Mouse (Mus musculus) kidney, embryonic 14.5 days (tissue): ENCODE data around the gene Tmem196. TPM values are rescaled to one million over a fixed set of nuclear protein-coding genes. Genes with fewer than 3 reads are reported as not detected.
A peak's percentile ranks its signal among the peaks of the same experiment; 100 is the strongest.

ENCODE experiments used
- ATAC-seq: fragments of 200-750 bp; cut with Nextera tagmentation; 2 replicates; pipeline ENCODE4 v1.8.0; 2017; ENCODE audit warnings: moderate number of reproducible peaks, mild to moderate bottlenecking, moderate TSS enrichment, moderate library complexity; ENCODE audit not compliant: low FRiP score, low TSS enrichment
- H3K27ac ChIP-seq: fragments of 300-500 bp; sonication (generic); 2 replicates; pipeline ENCODE4 v1.5.1; 2014; ENCODE audit warnings: low read depth, mild to moderate bottlenecking, low read length, moderate library complexity, mixed read lengths
- H3K27me3 ChIP-seq: fragments of 300-500 bp; sonication (generic); 2 replicates; pipeline ENCODE4 v1.6.1; 2014; ENCODE audit warnings: mild to moderate bottlenecking, low read length; ENCODE audit not compliant: control insufficient read depth, insufficient read depth
- H3K36me3 ChIP-seq: fragments of 300-500 bp; sonication (generic); 2 replicates; pipeline ENCODE4 v1.6.1; 2014; ENCODE audit warnings: low read length, mixed read lengths; ENCODE audit not compliant: control insufficient read depth, insufficient read depth
- H3K4me1 ChIP-seq: fragments of 300-500 bp; sonication (generic); 2 replicates; pipeline ENCODE4 v1.6.1; 2014; ENCODE audit warnings: low read length, mixed read lengths; ENCODE audit not compliant: control insufficient read depth, insufficient read depth
- H3K4me2 ChIP-seq: fragments of 300-500 bp; sonication (generic); replicated peaks from 2 replicates; pipeline ENCODE4 v1.6.1; 2014; ENCODE audit warnings: low read depth, mild to moderate bottlenecking, low read length
- H3K4me3 ChIP-seq: fragments of 300-500 bp; sonication (generic); 2 replicates; pipeline ENCODE4 v1.5.1; 2014; ENCODE audit warnings: mild to moderate bottlenecking, low read length
- H3K9ac ChIP-seq: fragments of 300-500 bp; sonication (generic); 2 replicates; pipeline ENCODE4 v1.6.1; 2014; ENCODE audit warnings: low read depth, mild to moderate bottlenecking, low read length, moderate library complexity
- H3K9me3 ChIP-seq: fragments of 300-500 bp; sonication (generic); 2 replicates; pipeline ENCODE4 v1.6.1; 2016; ENCODE audit warnings: low read length; ENCODE audit not compliant: control insufficient read depth
- WGBS: fragments of 180-500 bp; shearing (Covaris S2); extraction: QIAGEN DNeasy Blood & Tissue Kit; methylation state at CpG from one replicate; pipeline ENCODE4 v1.1.7; 2014; 5-methylcytosine and 5-hydroxymethylcytosine counted together
- polyA plus RNA-seq: library from polyadenylated mRNA; unstranded; fragments of >200 nt; fragmentation: Nextera tagmentation; extraction: Ambion mirVana; gene quantifications from 2 replicates; pipeline ENCODE4 v1.2.1, GENCODE M21; 2014

Tmem196 gene
- polyA plus RNA-seq = 0.67 and 0.70 TPM in 2 replicates

DNA sequence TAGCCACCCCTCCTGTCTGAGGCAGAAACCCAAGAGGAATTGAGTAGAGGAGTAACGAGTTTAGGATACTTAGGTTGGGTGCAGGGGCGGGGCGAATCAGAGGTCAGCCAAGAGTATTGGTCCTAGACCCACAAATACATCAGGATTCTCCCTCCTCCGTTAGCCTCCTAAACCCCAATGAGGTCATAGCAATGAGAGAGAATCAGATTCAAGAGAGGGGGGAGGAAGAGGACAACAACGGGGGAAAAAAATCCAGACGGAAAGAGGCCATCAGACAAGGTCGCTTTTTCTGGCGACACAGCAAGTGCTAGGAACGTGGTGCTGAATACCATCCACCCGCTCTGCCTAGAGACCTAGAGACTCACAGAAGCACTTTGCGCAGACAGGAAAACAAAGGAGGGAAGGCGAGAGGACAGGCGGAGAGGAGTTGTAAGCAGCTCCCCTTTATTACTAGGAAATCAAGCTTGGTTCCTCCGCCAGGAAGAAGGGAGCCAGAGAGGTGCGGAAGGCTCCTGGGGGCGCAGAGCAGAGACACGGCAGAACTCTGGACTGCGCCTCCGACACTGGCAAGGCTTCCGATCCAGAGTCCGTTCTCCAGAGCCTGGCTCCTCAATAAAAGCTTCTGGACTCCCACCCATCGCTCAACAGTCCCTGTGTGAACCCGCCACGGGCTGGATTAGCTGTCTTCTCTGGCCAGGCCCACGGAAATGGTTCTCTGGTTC is at the start of gene Tmem196:
Gene Tmem196, plus strand, starts transcription at position 234 of the 722 bp plus-strand sequence.
- no peaks in the 10 kb centered on the region for H3K36me3 ChIP-seq
- peak; percentile 73 for ATAC-seq
- 1% methylated on average over 25 of the region's 25 CpGs for WGBS
- H3K4me1 ChIP-seq = no peaks in the 10 kb centered on the region
- peaks cover 10% of the 10 kb centered on the region for H3K27me3 ChIP-seq
- no peaks in the 10 kb centered on the region for H3K9me3 ChIP-seq
- H3K4me3 ChIP-seq = peak within 1 kb of the TSS; percentile 37
- peak within 1 kb of the TSS; percentile 47 for H3K4me2 ChIP-seq
- H3K9ac ChIP-seq = peak within 1 kb of the TSS; percentile 45; the same call in 1 of the 2 replicates
- no peak within 1 kb of the TSS for H3K27ac ChIP-seq

DNA sequence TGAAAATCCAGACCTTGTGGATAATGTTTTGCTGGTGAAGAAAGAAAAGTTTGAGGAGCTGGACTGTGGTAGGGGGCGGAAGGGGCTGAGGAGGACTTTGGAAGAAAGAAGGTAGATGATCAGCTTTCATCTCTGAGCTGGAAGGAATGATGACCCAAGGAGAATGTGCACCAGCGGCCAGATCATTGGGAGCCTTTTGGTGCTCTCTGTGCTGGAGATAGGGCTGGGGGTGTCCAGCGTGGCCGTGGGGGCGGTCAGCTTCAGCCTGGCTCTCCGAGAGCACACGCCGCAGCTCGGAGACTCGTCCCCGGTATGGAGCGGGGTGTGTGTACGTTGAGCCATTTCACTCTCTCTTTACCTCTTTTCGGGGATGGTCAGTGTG is 680 bp downstream of the Tmem196 start:
- ATAC-seq = peak; percentile 77
- 3% methylated on average over 14 of the region's 14 CpGs for WGBS
- peak overlapping the region; percentile 37 for H3K4me3 ChIP-seq
- no peak overlapping the region for H3K27ac ChIP-seq
- H3K4me2 ChIP-seq = peak overlapping the region; percentile 47
- no peaks in the 10 kb centered on the region for H3K36me3 ChIP-seq
- peaks cover 10% of the 10 kb centered on the region for H3K27me3 ChIP-seq
- no peaks in the 10 kb centered on the region for H3K9me3 ChIP-seq
- peak overlapping the region; percentile 45; the same call in 1 of the 2 replicates for H3K9ac ChIP-seq
- no peaks in the 10 kb centered on the region for H3K4me1 ChIP-seq

- Histone ChIP-seq H3K4me2 (no peak overlapping the region), H3K4me1 (no peaks in the 10 kb centered on the region), H3K4me3 (no peak overlapping the region), H3K9ac (no peak overlapping the region), H3K9me3 (no peaks in the 10 kb centered on the region), H3K27me3 (no peaks in the 10 kb centered on the region), H3K27ac (no peak overlapping the region), H3K36me3 (no peaks in the 10 kb centered on the region)
- 69% methylated on average over 3 of the region's 3 CpGs for WGBS
- no peak for ATAC-seq
These were observed 11.4 kb downstream of the Tmem196 start for GRCm38 (mm10) chr12:119957041-119957440.

DNA sequence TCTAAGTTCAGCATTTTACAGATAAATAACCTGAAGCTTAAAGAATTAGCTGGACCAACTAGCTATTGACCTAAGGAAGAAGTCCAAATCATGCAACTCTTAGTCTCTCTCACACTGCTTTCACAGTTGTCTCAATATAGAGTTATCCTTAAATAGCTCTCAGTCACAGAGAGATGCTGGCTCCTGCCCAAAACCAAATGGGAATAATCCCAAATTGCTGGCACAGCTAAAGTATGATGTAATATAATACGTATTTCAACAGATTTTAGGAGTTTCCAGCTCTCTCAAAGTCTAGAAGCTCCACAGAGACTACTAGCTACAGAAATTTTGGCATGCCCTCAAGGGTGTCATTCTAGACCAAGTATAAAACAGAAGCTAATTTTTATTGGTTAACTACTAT is 15.1 kb downstream of the Tmem196 start:
- no peaks in the 10 kb centered on the region for H3K27me3 ChIP-seq
- H3K9ac ChIP-seq = no peak overlapping the region
- no peaks in the 10 kb centered on the region for H3K4me1 ChIP-seq
- 75% methylated on average over 1 of the region's 1 CpGs for WGBS
- H3K9me3 ChIP-seq = no peaks in the 10 kb centered on the region
- no peak overlapping the region for H3K27ac ChIP-seq
- no peak overlapping the region for H3K4me3 ChIP-seq
- ATAC-seq = no peak
- no peaks in the 10 kb centered on the region for H3K36me3 ChIP-seq
- H3K4me2 ChIP-seq = no peak overlapping the region

- H3K27me3 ChIP-seq = no peaks in the 10 kb centered on the region
These were observed 19.8 kb downstream of the Tmem196 start for GRCm38 (mm10) chr12:119965373-119965772.

GRCm38 (mm10) chr12:119970068-119970467 is 24.4 kb downstream of the Tmem196 start:
- no peaks in the 10 kb centered on the region for H3K4me1 ChIP-seq
- H3K36me3 ChIP-seq = no peaks in the 10 kb centered on the region
- H3K27me3 ChIP-seq = no peaks in the 10 kb centered on the region
- ATAC-seq = no peak
- H3K4me3 ChIP-seq = no peak overlapping the region
- no peak overlapping the region for H3K27ac ChIP-seq
- H3K9ac ChIP-seq = no peak overlapping the region
- no peak overlapping the region for H3K4me2 ChIP-seq
- H3K9me3 ChIP-seq = no peaks in the 10 kb centered on the region

More at GRCm38 (mm10) chr12:119965373-119965772, 19.8 kb downstream of the Tmem196 start:
- ATAC-seq = no peak
- Histone ChIP-seq H3K4me1 (no peaks in the 10 kb centered on the region), H3K36me3 (no peaks in the 10 kb centered on the region), H3K9me3 (no peaks in the 10 kb centered on the region), H3K4me2 (no peak overlapping the region), H3K9ac (no peak overlapping the region), H3K4me3 (no peak overlapping the region), H3K27ac (no peak overlapping the region)

GRCm38 (mm10) chr12:119981731-119982130 is 36.1 kb downstream of the Tmem196 start:
- Histone ChIP-seq H3K36me3 (no peaks in the 10 kb centered on the region), H3K9ac (no peak overlapping the region), H3K4me3 (no peak overlapping the region), H3K9me3 (no peaks in the 10 kb centered on the region), H3K4me2 (no peak overlapping the region), H3K27ac (no peak overlapping the region), H3K4me1 (no peaks in the 10 kb centered on the region), H3K27me3 (no peaks in the 10 kb centered on the region)
- WGBS = 1% methylated on average over 2 of the region's 2 CpGs
- ATAC-seq = no peak

- H3K27ac ChIP-seq = no peak overlapping the region
- no peaks in the 10 kb centered on the region for H3K27me3 ChIP-seq
- no peaks in the 10 kb centered on the region for H3K9me3 ChIP-seq
- WGBS = 83% methylated on average over 1 of the region's 1 CpGs
- no peak for ATAC-seq
- no peak overlapping the region for H3K9ac ChIP-seq
- no peak overlapping the region for H3K4me2 ChIP-seq
- H3K4me3 ChIP-seq = no peak overlapping the region
- no peaks in the 10 kb centered on the region for H3K4me1 ChIP-seq
- H3K36me3 ChIP-seq = no peaks in the 10 kb centered on the region
These were observed 52.6 kb downstream of the Tmem196 start for GRCm38 (mm10) chr12:119998267-119998666.

- H3K36me3 ChIP-seq = no peaks in the 10 kb centered on the region
- H3K4me1 ChIP-seq = no peaks in the 10 kb centered on the region
- no peak overlapping the region for H3K9ac ChIP-seq
- H3K27ac ChIP-seq = no peak overlapping the region
- H3K9me3 ChIP-seq = no peaks in the 10 kb centered on the region
- H3K4me3 ChIP-seq = no peak overlapping the region
- ATAC-seq = no peak
- H3K4me2 ChIP-seq = no peak overlapping the region
- H3K27me3 ChIP-seq = no peaks in the 10 kb centered on the region
These were observed 58.7 kb downstream of the Tmem196 start for GRCm38 (mm10) chr12:120004280-120004679.
